ENCODE assay signal across 17 mouse cellular contexts in genomic region chr16:87573409-87573808, GRCm38 (mm10). TPM values are rescaled to one million over a fixed set of nuclear protein-coding genes. Genes with fewer than 3 reads are reported as not detected.
"Had no signal": no experiment of that assay in that cellular context is flagged by ENCODE, and none has a peak within 500 bp of the region (broad histone marks: within the 10 kb centered on the region; RNA-seq: fewer than 3 reads in every experiment).

No protein-coding gene starts in this region.

- H3K36me3 ChIP-seq: neural tube, embryonic 15.5 days; stomach, embryonic 15.5 days had no signal

- H3K4me1 ChIP-seq: neural tube, embryonic 15.5 days; stomach, embryonic 15.5 days had no signal

- H3K9me3 ChIP-seq: neural tube, embryonic 15.5 days; stomach, embryonic 15.5 days had no signal

- DNase-seq: retina, postnatal 1 day; right cerebral cortex, adult 18-20 months; right cerebral cortex, postnatal 14 days; right cerebral cortex, postnatal 25 days; right cerebral cortex, postnatal 4 days; spleen, adult 18-20 months; thymus, adult 18-20 months; thymus, adult 2 months; thymus, postnatal 14 days; thymus, postnatal 25 days; thymus, postnatal 36 days; thymus, postnatal 4 days had no signal

- H3K4me3 ChIP-seq: neural tube, embryonic 15.5 days; stomach, embryonic 15.5 days had no signal

- H3K27me3 ChIP-seq: neural tube, embryonic 15.5 days; stomach, embryonic 15.5 days had no signal

- H3K4me2 ChIP-seq: neural tube, embryonic 15.5 days; stomach, embryonic 15.5 days had no signal

- H3K9ac ChIP-seq: neural tube, embryonic 15.5 days; stomach, embryonic 15.5 days had no signal

- H3K27ac ChIP-seq: neural tube, embryonic 15.5 days; stomach, embryonic 15.5 days; stomach, postnatal 0 days had no signal

RNA-seq across cellular contexts. Expression of gene Map3k7cl, which starts 20.3 kb away (rescaled TPM):
- total RNA-seq: neutrophil, adult 5-6 weeks had no signal
- polyA plus RNA-seq: neural tube, embryonic 14.5 days had no signal
